ENCODE assay signal across 15 mouse cellular contexts in the genomic region with DNA sequence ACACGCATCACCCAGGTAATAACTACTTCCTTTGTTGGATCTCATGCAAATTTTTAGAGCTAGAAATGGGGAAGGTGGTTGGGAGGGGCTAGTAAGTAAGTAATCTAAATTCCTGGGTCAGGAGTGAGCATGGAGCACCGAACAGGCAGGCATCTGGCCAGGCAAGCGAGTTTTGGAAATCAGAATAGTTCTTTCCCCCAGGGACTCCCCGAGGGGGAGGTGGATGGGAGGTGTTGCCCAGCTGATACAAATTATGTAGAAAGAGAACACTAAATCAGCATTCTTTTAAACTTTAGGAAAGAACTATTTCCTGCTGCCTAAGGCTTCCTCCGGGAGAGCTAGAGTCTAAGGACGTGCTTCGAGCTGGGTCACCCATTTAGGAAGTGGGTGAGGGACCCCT. TPM values are rescaled to one million over a fixed set of nuclear protein-coding genes. Genes with fewer than 3 reads are reported as not detected.
A peak's percentile ranks its signal among the peaks of the same experiment; 100 is the strongest.
DNase-seq lines count a peak whose midpoint lies in the region; ATAC-seq lines count a peak whose summit lies in the region.
"Had no signal": no experiment of that assay in that cellular context is flagged by ENCODE, and none has a peak within 500 bp of the region (broad histone marks: within the 10 kb centered on the region; RNA-seq: fewer than 3 reads in every experiment).

No protein-coding gene starts in this region.

- H3K36me3 ChIP-seq in heart, embryonic 10.5 days, result no peaks in the 10 kb centered on the region
- no peaks in the 10 kb centered on the region for H3K36me3 ChIP-seq in kidney, embryonic 16.5 days (ENCODE audit: insufficient read depth, low read length)
- H3K36me3 ChIP-seq: liver, embryonic 15.5 days; midbrain, embryonic 12.5 days had no signal

- no peak for ATAC-seq in kidney, embryonic 16.5 days (ENCODE audit: low FRiP score, low TSS enrichment)

- H3K4me1 ChIP-seq in heart, embryonic 10.5 days, result peaks cover 9% of the 10 kb centered on the region; the same call in 1 of the 2 replicates
- H3K4me1 ChIP-seq in kidney, embryonic 16.5 days (ENCODE audit: insufficient read depth, low read length), result peaks cover 7% of the 10 kb centered on the region; the same call in 1 of the 2 replicates
- H3K4me1 ChIP-seq: liver, embryonic 15.5 days; midbrain, embryonic 12.5 days had no signal

- no peaks in the 10 kb centered on the region for H3K27me3 ChIP-seq in heart, embryonic 10.5 days (ENCODE audit: insufficient read depth, poor library complexity, severe bottlenecking)
- no peaks in the 10 kb centered on the region for H3K27me3 ChIP-seq in kidney, embryonic 16.5 days (ENCODE audit: insufficient read depth, low read length)
- H3K27me3 ChIP-seq: liver, embryonic 15.5 days had no signal

- no peaks in the 10 kb centered on the region for H3K9me3 ChIP-seq in heart, embryonic 10.5 days
- H3K9me3 ChIP-seq in kidney, embryonic 16.5 days (ENCODE audit: low read length), result no peaks in the 10 kb centered on the region
- H3K9me3 ChIP-seq: liver, embryonic 15.5 days; midbrain, embryonic 12.5 days had no signal

- no peak overlapping the region for H3K9ac ChIP-seq in kidney, embryonic 16.5 days (replicated peaks; ENCODE audit: low read length)
- H3K9ac ChIP-seq: liver, embryonic 15.5 days; midbrain, embryonic 12.5 days had no signal

- H3K4me2 ChIP-seq in kidney, embryonic 16.5 days (replicated peaks; ENCODE audit: low read depth, low read length), result no peak overlapping the region
- H3K4me2 ChIP-seq: liver, embryonic 15.5 days; midbrain, embryonic 12.5 days had no signal

- no peak overlapping the region for H3K4me3 ChIP-seq in heart, embryonic 10.5 days
- H3K4me3 ChIP-seq in kidney, embryonic 16.5 days (ENCODE audit: low read length), result no peak overlapping the region
- H3K4me3 ChIP-seq: heart, adult 2 months; liver, embryonic 15.5 days; midbrain, embryonic 12.5 days had no signal

- H3K27ac ChIP-seq in heart, embryonic 10.5 days, result no peak overlapping the region
- H3K27ac ChIP-seq in kidney, embryonic 16.5 days (ENCODE audit: low read length), result no peak overlapping the region
- H3K27ac ChIP-seq: heart, adult 2 months; liver, embryonic 15.5 days; midbrain, embryonic 12.5 days had no signal

- DNase-seq in heart, adult 18-20 months, result peak; percentile 36 to 42
- DNase-seq in heart, embryonic 10.5 days (ENCODE audit: low spot score), result no peak
- DNase-seq in kidney, adult 9 months, result peak; percentile 11
- DNase-seq in ZHBTc4 (ENCODE audit: low read depth, low spot score), result peak; percentile 26
- peak; percentile 27 to 28 for DNase-seq in heart, postnatal 10 days
- DNase-seq in right cerebral cortex, adult 18-20 months, result no peak
- DNase-seq in retina, postnatal 1 day, result no peak
- DNase-seq: cerebellum, adult 9-10 months; lung, postnatal 36 days; right cerebral cortex, postnatal 25 days had no signal

- intact Hi-C loops in heart, postnatal 10 days (cut with DNase I), result no loop called here

- WGBS in heart, embryonic 10.5 days, result 49% methylated on average over 7 of the region's 7 CpGs
- 42% methylated on average over 7 of the region's 7 CpGs for WGBS in kidney, embryonic 16.5 days

RNA-seq across cellular contexts. Expression of a gene that starts 25.8 kb away (rescaled TPM):
- total RNA-seq in heart, adult 18-20 months (2021), result 10 to 100 TPM; 20.7 to 25.2 TPM
- polyA plus RNA-seq in heart, embryonic 10.5 days (2016; fragmentation: Nextera tagmentation; extraction: Ambion mirVana), result 65.1 and 67.2 TPM in 2 replicates
- 54.0 and 66.8 TPM in 2 replicates for polyA plus RNA-seq in kidney, embryonic 16.5 days (2015; fragmentation: Nextera tagmentation; extraction: Ambion mirVana)
- 10 to 100 TPM; 58.8 TPM for total RNA-seq in heart, postnatal 10 days (2021)
- total RNA-seq: MEL had no signal

Comparison
In these comparisons a context has a peak if more than half of its experiments do, and no peak if none do; other contexts are left out.
1. DNase-seq: peak in heart, adult 18-20 months (2 of 2), kidney, adult 9 months (single experiment), ZHBTc4 (single experiment) and heart, postnatal 10 days (2 of 2); none in heart, embryonic 10.5 days (single experiment), right cerebral cortex, adult 18-20 months (single experiment) and retina, postnatal 1 day (single experiment).